Mouse (Mus musculus) ES-Bruce4 (cell line): ENCODE measurements at regions not wholly inside any gene's neighbourhood (a gene's known extent, or its start where the extent isn't known, plus 50 kb on each side); places are given as distances from the start of the nearest gene placed in this dataset.

Experiments
- CTCF ChIP-seq: IDR thresholded peaks from one replicate; pipeline ENCODE4 v1.8.1; 2011; ENCODE audit warnings: low read depth, low read length
- POLR2A ChIP-seq: IDR thresholded peaks from one replicate; pipeline ENCODE4 v1.8.1; 2011; ENCODE audit warnings: low read length; ENCODE audit not compliant: insufficient read depth

- TF ChIP-seq POLR2A (no peak), CTCF (no peak)
Measured at GRCm38 (mm10) chr1:177340232-177340631, 82.2 kb upstream of the Akt3 start.
